Mouse (Mus musculus): ENCODE data around the gene Pdss2. TPM values are rescaled to one million over a fixed set of nuclear protein-coding genes. Genes with fewer than 3 reads are reported as not detected.

Gene Pdss2
- polyA plus RNA-seq, 1 experiment from 2014 or later, result 14.7 TPM

DNA sequence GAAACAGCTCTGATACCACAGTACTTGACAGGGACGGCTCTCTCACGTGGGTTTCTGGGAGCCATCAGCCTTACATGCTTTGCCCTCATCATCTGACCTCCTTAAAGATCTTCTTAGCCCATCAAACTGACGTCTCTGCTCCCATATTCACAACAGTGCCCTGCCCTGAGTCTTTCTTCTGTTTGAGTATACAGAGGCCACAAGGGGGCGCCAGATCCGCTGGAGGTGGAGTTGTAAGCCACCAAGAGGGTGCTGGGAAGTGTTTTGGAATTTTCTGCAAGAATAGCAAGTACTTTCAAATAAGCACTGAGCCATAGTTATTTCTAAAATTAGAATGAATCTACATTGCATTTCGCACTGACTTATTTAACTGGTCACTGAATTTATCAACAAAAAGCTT lies 9.4 kb upstream of the Pdss2 start:
- Histone ChIP-seq H3K27me3 (no peaks in the 10 kb centered on the region), H3K9ac (no peak overlapping the region), H3K36me3 (no peaks in the 10 kb centered on the region), H3K4me1 (no peaks in the 10 kb centered on the region), H3K27ac (no peak overlapping the region; the same call in 1 of the 2 replicates), H3K4me3 (no peak overlapping the region), H3K9me3 (0 out of 2 replicates have a peak, but pooled peaks cover 9% of the 10 kb centered on the region), H3K4me2 (no peak overlapping the region)
- WGBS, result 28% methylated on average over 6 of the region's 6 CpGs
- ATAC-seq (ENCODE audit: insufficient number of reproducible peaks, insufficient read depth, low FRiP score, low TSS enrichment, low read depth), result no peak

DNA sequence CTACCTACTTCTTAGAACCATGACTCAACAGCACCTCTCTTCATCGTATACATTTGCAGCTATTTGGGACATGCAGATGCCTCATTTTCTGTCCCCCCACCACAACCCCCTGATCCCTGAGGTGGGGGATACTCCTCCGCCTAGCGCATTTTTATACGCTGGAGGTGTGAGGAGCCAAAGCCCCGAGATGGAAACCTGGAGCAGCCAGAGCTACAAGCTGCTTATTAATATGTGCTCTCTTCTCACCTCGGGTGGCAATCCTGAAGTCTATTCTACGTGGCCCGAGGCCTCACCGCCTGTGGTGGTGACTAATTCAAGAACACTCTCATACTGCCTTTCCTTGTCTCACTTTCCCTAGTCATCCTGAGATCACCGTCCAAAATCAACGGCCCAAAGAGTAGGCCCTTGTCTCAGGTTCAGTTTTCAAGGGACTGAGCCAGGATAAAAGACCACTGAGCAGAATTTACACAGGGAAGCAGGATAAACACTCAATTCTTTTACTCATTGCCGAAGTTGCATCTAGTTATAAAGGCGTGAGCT lies 3.9 kb upstream of the Pdss2 start:
- Histone ChIP-seq H3K27me3 (no peaks in the 10 kb centered on the region), H3K9me3 (no peaks in the 10 kb centered on the region), H3K27ac (no peak overlapping the region), H3K9ac (no peak overlapping the region), H3K4me2 (no peak overlapping the region), H3K4me1 (peaks cover 6% of the 10 kb centered on the region), H3K36me3 (no peaks in the 10 kb centered on the region), H3K4me3 (no peak overlapping the region)
- WGBS, result 93% methylated on average over 13 of the region's 13 CpGs
- ATAC-seq (ENCODE audit: insufficient number of reproducible peaks, insufficient read depth, low FRiP score, low TSS enrichment, low read depth), result no peak

DNA sequence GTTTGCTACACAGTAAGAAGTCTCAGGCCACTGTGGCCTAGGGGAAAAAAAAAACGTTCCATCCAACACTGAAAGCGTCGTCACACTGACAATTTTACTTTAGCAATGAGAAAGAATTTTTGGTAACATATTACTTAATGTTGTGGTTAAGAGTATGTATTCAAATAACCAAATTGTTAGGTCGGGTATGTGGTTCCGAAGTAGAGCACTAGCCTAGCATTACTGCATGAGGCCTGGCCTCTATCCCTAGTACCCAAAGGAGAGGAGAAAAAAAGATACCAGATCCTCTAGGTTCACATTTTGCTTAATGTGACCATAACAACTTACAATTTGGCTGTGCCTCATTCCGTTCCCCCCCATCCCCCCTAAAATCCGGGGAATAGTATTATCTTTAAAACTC lies 807 bp upstream of the Pdss2 start:
- ATAC-seq (ENCODE audit: insufficient number of reproducible peaks, insufficient read depth, low FRiP score, low TSS enrichment, low read depth), result no peak
- H3K27me3 ChIP-seq, result no peaks in the 10 kb centered on the region
- WGBS, result 9% methylated on average over 7 of the region's 7 CpGs
- H3K4me1 ChIP-seq, result peaks cover 6% of the 10 kb centered on the region
- H3K27ac ChIP-seq, result peak overlapping the region; percentile 94
- peak overlapping the region; percentile 85 for H3K4me3 ChIP-seq
- peak overlapping the region; percentile 90 for H3K4me2 ChIP-seq
- peak overlapping the region; percentile 95 for H3K9ac ChIP-seq
- H3K9me3 ChIP-seq, result no peaks in the 10 kb centered on the region
- H3K36me3 ChIP-seq, result no peaks in the 10 kb centered on the region; the same call in 1 of the 2 replicates

DNA sequence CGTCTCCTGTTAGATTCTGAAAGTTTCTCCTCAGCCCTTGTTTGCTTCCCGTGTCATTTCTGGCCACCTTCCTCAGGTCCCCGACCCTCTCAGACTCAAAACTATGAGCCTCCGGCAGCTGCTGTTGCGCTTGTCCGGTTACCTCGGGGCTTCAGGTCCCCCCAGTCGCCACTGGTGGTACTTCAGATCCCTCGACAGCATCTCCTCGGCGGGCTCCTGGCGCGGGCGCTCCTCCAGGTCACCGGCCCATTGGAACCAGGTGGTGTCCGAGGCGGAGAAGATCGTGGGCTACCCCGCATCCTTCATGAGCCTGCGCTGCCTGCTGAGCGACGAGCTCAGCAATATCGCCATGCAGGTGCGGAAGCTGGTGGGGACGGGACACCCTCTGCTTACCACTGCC lies 373 bp downstream of the Pdss2 start:
- no peaks in the 10 kb centered on the region for H3K27me3 ChIP-seq
- ATAC-seq (ENCODE audit: insufficient number of reproducible peaks, insufficient read depth, low FRiP score, low TSS enrichment, low read depth), result no peak; the same call in 1 of the 2 replicates
- H3K4me1 ChIP-seq, result peaks cover 10% of the 10 kb centered on the region
- H3K4me2 ChIP-seq, result peak overlapping the region; percentile 90
- H3K9me3 ChIP-seq, result no peaks in the 10 kb centered on the region
- no peaks in the 10 kb centered on the region; the same call in 1 of the 2 replicates for H3K36me3 ChIP-seq
- under 1% methylated on average over 25 of the region's 25 CpGs for WGBS
- peak overlapping the region; percentile 85 for H3K4me3 ChIP-seq
- H3K9ac ChIP-seq, result peak overlapping the region; percentile 95
- H3K27ac ChIP-seq, result peak overlapping the region; percentile 94

DNA sequence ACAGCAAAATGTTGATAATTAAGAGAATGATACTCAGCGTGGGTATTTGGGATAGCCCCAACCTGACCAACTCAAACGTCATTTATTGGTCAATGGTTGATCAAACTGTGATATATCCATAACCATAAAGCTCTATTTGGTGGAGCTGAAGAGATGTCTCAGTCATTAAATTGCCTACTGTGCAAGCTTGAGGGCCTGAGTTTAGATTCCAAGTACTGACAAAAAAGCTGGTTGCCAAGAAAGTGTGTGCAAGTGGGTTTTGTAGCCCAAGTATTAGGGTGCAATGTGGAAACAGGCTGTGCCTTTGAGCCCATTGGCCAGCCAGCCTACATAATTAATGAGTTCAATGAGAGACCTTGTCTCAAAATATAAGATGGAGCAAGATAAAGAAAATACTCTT lies 2.1 kb downstream of the Pdss2 start:
- no peak overlapping the region for H3K27ac ChIP-seq
- no peaks in the 10 kb centered on the region for H3K9me3 ChIP-seq
- ATAC-seq (ENCODE audit: insufficient number of reproducible peaks, insufficient read depth, low FRiP score, low TSS enrichment, low read depth), result no peak
- peaks cover 15% of the 10 kb centered on the region for H3K4me1 ChIP-seq
- H3K36me3 ChIP-seq, result no peaks in the 10 kb centered on the region; the same call in 1 of the 2 replicates
- no peak overlapping the region for H3K4me3 ChIP-seq
- no peak overlapping the region for H3K4me2 ChIP-seq
- no peaks in the 10 kb centered on the region for H3K27me3 ChIP-seq
- WGBS, result 91% methylated on average over 2 of the region's 2 CpGs
- no peak overlapping the region for H3K9ac ChIP-seq

DNA sequence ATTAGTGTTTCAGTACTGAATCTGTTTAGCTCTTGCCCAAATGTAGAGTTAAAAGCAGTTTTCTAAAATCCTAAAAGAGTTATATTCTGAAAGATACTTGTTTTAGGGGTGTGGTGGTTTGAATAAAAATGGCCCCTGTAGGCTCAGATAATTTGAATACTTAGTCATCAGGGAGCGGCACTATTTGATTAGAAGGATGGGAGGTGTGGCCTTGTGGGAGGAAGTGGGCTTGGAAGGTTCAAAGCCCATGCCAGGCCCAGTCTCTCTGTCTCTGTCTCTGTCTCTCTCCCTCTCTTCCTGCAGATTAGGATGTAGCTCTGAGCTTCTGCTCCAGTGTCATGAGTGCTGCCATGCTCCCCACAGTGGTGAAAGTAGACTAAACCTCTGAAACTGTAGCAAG lies 5.1 kb downstream of the Pdss2 start:
- no peak overlapping the region for H3K4me3 ChIP-seq
- no peak for ATAC-seq (ENCODE audit: insufficient number of reproducible peaks, insufficient read depth, low FRiP score, low TSS enrichment, low read depth)
- H3K9ac ChIP-seq, result no peak overlapping the region
- no peak overlapping the region for H3K4me2 ChIP-seq
- no peak overlapping the region for H3K27ac ChIP-seq
- no peaks in the 10 kb centered on the region for H3K9me3 ChIP-seq
- no peaks in the 10 kb centered on the region; the same call in 1 of the 2 replicates for H3K36me3 ChIP-seq
- no peaks in the 10 kb centered on the region for H3K27me3 ChIP-seq
- WGBS, result 95% methylated on average over 1 of the region's 1 CpGs
- H3K4me1 ChIP-seq, result peaks cover 13% of the 10 kb centered on the region

DNA sequence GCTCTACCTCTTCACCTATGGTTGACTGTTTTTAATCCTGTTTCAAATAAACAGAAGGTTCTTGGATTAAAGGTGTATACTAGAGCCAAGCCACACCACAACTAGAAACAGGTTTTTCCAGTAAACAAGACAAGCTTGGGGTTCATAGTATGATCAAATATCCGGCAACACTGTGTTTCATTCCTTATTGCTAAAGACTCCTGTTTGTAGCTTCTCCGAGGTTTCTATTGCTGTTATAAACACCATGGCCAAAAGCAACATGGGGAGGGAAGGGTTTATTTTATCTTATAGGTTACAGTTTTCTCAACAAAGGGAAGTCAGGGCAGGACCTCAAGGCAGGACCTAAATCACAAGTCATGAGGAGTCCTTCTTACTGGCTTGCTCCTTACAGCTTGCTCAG lies 8.0 kb downstream of the Pdss2 start:
- H3K36me3 ChIP-seq, result no peaks in the 10 kb centered on the region
- H3K27ac ChIP-seq, result no peak overlapping the region
- H3K4me3 ChIP-seq, result no peak overlapping the region
- H3K9me3 ChIP-seq, result no peaks in the 10 kb centered on the region
- H3K4me1 ChIP-seq, result peaks cover 9% of the 10 kb centered on the region; the same call in 1 of the 2 replicates
- no peak overlapping the region for H3K9ac ChIP-seq
- WGBS, result 79% methylated on average over 2 of the region's 2 CpGs
- no peak overlapping the region for H3K4me2 ChIP-seq
- no peaks in the 10 kb centered on the region for H3K27me3 ChIP-seq
- ATAC-seq (ENCODE audit: insufficient number of reproducible peaks, insufficient read depth, low FRiP score, low TSS enrichment, low read depth), result no peak

DNA sequence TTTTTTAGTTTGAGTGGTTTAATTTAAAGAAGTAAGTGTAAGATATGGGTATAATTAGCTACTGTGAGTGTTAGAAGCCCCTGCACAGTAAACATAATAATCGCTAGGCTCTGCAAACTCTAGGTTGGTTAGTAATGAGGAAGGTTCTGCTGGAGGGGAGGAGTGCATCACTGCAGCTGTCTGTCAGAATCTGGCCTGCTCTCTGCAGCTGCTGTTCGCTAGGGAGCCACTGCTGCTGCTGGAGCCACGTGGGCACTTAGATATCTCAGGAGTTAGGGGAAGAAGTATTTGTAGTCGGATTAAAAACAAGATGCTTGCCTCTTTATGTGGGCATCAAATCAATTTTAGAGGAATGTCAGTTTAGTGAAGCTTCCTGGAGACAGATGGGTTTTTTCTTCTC lies 13.2 kb downstream of the Pdss2 start:
- Histone ChIP-seq H3K27me3 (no peaks in the 10 kb centered on the region), H3K9me3 (peaks cover 2% of the 10 kb centered on the region; the same call in 1 of the 2 replicates), H3K4me1 (no peaks in the 10 kb centered on the region), H3K4me2 (no peak overlapping the region), H3K9ac (no peak overlapping the region), H3K27ac (no peak overlapping the region), H3K4me3 (no peak overlapping the region), H3K36me3 (0 out of 2 replicates have a peak, but pooled peaks cover 4% of the 10 kb centered on the region)
- no peak for ATAC-seq (ENCODE audit: insufficient number of reproducible peaks, insufficient read depth, low FRiP score, low TSS enrichment, low read depth)
- 42% methylated on average over 4 of the region's 4 CpGs for WGBS

DNA sequence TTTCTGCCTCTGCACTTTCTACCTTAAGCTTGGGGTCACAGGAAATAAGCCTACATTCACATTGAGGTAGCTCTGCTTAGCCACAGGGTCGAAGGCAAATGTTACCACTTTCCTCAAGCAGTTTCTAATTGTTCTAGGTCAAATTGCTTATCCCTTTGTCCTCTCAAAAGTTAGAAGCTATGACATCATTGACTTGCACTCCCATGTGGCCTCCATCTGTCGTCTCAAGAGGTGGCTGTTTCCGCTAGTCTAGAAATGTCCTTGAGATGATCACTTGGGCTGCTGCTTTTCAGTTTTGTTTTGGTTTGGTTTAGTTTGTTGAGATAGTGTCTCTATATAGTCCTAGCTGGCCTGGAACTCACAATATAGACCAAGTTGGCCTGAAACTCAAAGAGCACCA lies 13.7 kb downstream of the Pdss2 start:
- no peaks in the 10 kb centered on the region for H3K4me1 ChIP-seq
- H3K9me3 ChIP-seq, result peaks cover 7% of the 10 kb centered on the region; the same call in 1 of the 2 replicates
- no peaks in the 10 kb centered on the region for H3K27me3 ChIP-seq
- no peak overlapping the region for H3K4me3 ChIP-seq
- ATAC-seq (ENCODE audit: insufficient number of reproducible peaks, insufficient read depth, low FRiP score, low TSS enrichment, low read depth), result no peak
- no peak overlapping the region for H3K4me2 ChIP-seq
- H3K27ac ChIP-seq, result no peak overlapping the region
- H3K36me3 ChIP-seq, result 0 out of 2 replicates have a peak, but pooled peaks cover 4% of the 10 kb centered on the region
- no peak overlapping the region for H3K9ac ChIP-seq
- 72% methylated on average over 3 of the region's 3 CpGs for WGBS

DNA sequence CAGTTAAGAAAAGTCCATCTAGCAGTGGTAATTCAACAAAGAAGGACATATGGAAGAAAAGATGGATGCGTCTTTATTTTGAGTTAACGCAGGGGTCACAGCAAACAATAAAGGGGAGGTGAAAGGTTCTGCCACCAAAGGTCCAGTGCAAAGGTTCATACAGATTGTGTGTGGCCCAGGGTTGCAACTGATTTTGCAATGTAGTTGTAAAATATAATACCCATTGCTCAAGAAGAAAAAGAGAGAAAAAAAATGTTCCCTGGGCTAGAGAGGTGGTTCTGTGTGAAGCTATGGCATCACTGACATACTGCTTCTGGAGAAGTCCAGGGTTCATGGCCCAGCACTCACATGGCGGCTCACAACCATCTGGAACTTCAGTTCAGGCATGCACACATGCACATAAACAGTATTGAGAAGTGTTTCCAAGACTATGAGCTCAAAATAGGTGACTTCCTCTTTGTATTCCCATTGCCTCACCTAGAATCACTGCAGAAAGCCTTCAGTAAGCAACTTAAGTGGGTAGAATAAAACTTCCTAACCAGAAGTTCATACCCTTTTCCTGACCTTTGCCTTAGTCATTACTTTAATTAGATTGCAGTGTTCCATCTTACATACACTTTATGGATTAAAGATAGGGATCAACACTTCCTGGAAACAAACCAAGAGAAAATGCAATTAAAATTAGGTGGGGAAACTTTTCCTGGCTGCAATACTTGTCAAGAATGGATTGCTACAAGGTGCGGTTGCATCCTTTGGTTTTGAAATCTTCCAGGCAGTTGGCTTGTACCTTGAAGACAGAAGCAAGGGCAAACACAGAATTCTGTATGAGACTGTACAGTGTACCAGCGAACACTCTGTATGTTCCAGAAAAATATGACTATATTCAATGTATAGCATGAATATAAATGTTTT lies 14.7 kb downstream of the Pdss2 start:
- ATAC-seq (ENCODE audit: insufficient number of reproducible peaks, insufficient read depth, low FRiP score, low TSS enrichment, low read depth), result no peak
- Histone ChIP-seq H3K36me3 (0 out of 2 replicates have a peak, but pooled peaks cover 4% of the 10 kb centered on the region), H3K9ac (no peak overlapping the region), H3K4me2 (no peak overlapping the region), H3K9me3 (peaks cover 9% of the 10 kb centered on the region; the same call in 1 of the 2 replicates), H3K4me3 (no peak overlapping the region), H3K27ac (no peak overlapping the region), H3K27me3 (no peaks in the 10 kb centered on the region), H3K4me1 (no peaks in the 10 kb centered on the region)
- 90% methylated on average over 5 of the region's 5 CpGs for WGBS

DNA sequence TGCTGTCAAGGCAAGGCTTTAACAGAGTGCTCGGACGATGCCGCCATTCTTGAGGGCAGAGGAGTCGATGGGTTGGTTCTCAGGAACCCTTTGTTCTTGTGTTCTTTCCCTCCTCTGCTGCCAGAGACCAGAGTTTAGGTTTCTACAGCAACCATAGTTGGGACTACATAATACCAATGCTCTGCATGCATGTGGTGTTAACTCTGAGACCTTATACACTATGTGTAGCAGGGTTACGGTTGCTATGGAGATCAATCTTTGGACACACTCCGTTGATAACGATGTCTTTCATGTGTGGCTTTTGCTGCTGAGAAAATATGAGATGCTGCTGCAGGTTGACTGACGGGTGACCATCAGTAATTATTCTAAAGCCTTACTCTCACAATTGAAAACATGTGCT lies 20.9 kb downstream of the Pdss2 start:
- Histone ChIP-seq H3K4me3 (no peak overlapping the region), H3K36me3 (0 out of 2 replicates have a peak, but pooled peaks cover 4% of the 10 kb centered on the region), H3K4me2 (no peak overlapping the region), H3K9me3 (peaks cover 9% of the 10 kb centered on the region; the same call in 1 of the 2 replicates), H3K27me3 (no peaks in the 10 kb centered on the region), H3K27ac (no peak overlapping the region), H3K4me1 (peaks cover 14% of the 10 kb centered on the region), H3K9ac (no peak overlapping the region)
- ATAC-seq (ENCODE audit: insufficient number of reproducible peaks, insufficient read depth, low FRiP score, low TSS enrichment, low read depth), result no peak
- 83% methylated on average over 8 of the region's 8 CpGs for WGBS
